Mouse (Mus musculus) bone marrow macrophage, adult 2 months (primary cell): ENCODE measurements around the gene Trim17. TPM values are rescaled to one million over a fixed set of nuclear protein-coding genes. Genes with fewer than 3 reads are reported as not detected.

ENCODE experiments used
- H3K27ac ChIP-seq: 2 replicates; pipeline ENCODE4 v1.5.1; 2012; ENCODE audit warnings: low read depth, low read length; ENCODE audit not compliant: insufficient read depth
- H3K4me1 ChIP-seq: 2 replicates; pipeline ENCODE4 v1.6.1; 2012; ENCODE audit warnings: low read length; ENCODE audit not compliant: control insufficient read depth, insufficient read depth
- H3K4me3 ChIP-seq: 2 replicates; pipeline ENCODE4 v1.5.1; 2012; ENCODE audit warnings: mild to moderate bottlenecking, low read length, moderate library complexity; ENCODE audit not compliant: insufficient read depth
- CTCF ChIP-seq: IDR thresholded peaks from 2 replicates; pipeline ENCODE4 v1.5.1; 2012; ENCODE audit warnings: low read depth, mild to moderate bottlenecking, low read length, moderate library complexity
- POLR2A ChIP-seq: IDR thresholded peaks from 2 replicates; pipeline ENCODE4 v1.6.1; 2012; ENCODE audit warnings: mild to moderate bottlenecking, low read depth, low read length, borderline replicate concordance
- polyA plus RNA-seq: library from polyadenylated mRNA; stranded (reverse); fragments of >200 nt; gene quantifications from 2 replicates; pipeline ENCODE4 v1.2.4, GENCODE M21; 2012; ENCODE audit not compliant: missing spikeins, insufficient read depth, insufficient read length

Gene Trim17
- polyA plus RNA-seq, 1 experiment, result 0.28 TPM

DNA sequence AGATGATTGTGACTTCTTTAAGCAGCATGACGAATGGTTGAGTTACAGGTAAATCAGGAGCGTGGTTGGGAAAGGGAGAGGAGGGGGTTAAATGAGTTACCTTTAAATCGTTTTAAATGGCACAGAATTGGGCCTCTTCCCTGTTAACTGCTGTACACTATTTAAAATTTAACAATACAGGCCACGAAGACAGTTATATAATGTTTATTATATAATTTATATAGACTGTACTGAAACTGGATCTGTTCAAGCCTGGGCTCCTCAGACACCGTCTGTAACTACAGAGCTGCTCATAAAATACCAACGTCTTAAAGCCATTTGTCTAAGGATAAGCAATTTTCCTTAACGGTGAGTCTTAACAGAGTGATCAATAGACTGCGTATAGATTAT is 1.4 kb downstream of the Trim17 start:
- H3K4me3 ChIP-seq, result peak overlapping the region; percentile 85
- H3K27ac ChIP-seq, result peak overlapping the region; percentile 90
- H3K4me1 ChIP-seq, result peaks cover 31% of the 10 kb centered on the region
- TF ChIP-seq POLR2A, result no peak
- no peak for TF ChIP-seq CTCF

DNA sequence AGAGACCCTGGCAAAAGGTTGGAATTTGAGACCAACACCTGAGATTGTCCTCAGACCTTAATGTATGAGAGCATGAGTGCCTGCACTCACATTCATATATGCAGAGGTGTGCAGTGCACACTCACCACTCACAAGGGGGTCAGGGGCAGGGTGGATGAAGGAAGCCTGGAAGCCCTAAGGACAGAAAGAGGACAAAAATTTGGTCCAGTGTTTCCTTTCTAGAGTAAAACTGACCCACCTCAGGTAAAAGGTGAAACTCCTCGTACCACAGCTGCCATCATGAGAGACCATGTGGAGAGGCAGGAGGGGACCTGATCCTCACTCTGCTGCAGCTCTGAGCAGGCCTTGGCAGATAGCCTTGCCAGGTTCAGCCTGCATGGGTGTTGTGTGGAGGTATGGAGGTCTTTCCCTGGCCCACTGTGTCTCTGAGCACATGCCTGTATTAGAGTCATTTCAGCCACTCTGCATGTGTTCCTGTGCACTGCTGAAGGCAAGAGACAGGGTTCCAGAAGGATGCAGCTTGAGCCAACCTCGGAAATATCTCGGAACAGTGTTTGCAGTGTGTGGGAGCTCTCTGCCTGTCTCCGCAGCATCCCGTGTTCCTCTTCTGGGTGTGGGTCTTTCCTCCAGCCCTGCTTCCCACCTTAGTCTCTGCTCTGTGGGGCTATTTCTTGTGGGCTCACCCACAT is 2.9 kb downstream of the Trim17 start:
- peaks cover 31% of the 10 kb centered on the region for H3K4me1 ChIP-seq
- no peak overlapping the region; the same call in 1 of the 2 replicates for H3K27ac ChIP-seq
- TF ChIP-seq CTCF (no peak), POLR2A (no peak)
- peak overlapping the region; percentile 5; the same call in 1 of the 2 replicates for H3K4me3 ChIP-seq

DNA sequence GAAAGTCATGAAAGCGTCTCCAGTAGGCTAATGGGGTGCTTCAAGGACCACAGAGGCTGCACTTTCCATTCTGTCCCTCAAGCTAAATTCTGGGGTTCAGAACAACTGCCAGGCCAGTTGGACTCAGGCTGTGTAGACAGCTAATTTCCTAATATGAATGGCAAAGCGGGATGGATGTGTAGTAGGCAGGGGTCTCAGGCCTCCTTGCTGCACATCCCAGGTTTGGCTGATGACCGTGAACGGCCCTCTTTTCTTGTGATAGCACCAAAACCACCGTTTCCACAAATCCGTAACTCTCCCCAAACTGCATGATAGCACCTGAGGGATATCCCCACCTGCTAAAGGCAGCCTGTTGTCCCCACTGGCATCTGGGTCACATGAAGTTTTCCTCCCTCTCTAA is 4.1 kb downstream of the Trim17 start:
- H3K4me3 ChIP-seq, result peak overlapping the region; percentile 49
- TF ChIP-seq POLR2A (no peak), CTCF (no peak)
- H3K4me1 ChIP-seq, result peaks cover 25% of the 10 kb centered on the region
- H3K27ac ChIP-seq, result peak overlapping the region; percentile 72

DNA sequence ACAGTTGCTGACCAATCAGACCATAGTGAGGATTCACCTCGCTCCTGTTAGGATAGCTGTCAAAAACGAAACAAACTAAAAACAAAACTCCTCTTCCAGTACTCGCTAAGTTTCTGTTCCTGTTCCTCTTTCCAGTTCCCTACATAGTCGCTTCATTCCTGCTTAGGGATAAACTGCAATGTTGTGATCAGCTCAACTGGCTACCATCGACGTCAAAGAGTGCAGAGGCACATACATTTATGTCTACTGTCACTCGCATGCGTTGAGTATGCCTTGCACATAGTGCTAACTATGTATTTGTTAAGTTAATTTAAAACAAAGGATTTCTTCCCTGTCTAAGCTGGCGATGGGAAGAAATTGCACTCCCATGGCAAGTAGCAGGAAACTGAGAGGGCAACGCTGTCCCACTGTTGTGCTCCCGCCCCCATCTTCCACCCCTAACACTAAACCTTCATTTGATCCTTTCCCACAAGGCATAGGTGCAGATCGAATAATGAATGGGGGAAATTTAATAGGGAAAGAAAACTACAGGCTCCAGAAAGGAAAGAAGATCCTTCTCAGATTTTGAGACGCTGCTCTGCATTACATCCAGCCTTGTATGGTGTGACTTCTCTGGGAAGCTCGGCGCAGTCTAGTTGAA is 4.8 kb downstream of the Trim17 start:
- Histone ChIP-seq H3K4me1 (peaks cover 24% of the 10 kb centered on the region), H3K4me3 (peak overlapping the region; percentile 68), H3K27ac (peak overlapping the region; percentile 84)
- no peak for TF ChIP-seq CTCF
- no peak for TF ChIP-seq POLR2A

GRCm38 (mm10) chr11:58959921-58960465 is 5.5 kb downstream of the Trim17 start:
- H3K27ac ChIP-seq, result peak overlapping the region; percentile 84
- TF ChIP-seq CTCF (peak; percentile 32; the same call in 1 of the 2 replicates), POLR2A (no peak)
- H3K4me1 ChIP-seq, result peaks cover 29% of the 10 kb centered on the region
- H3K4me3 ChIP-seq, result peak overlapping the region; percentile 68

GRCm38 (mm10) chr11:58961364-58962177 is 7.1 kb downstream of the Trim17 start:
- H3K27ac ChIP-seq, result no peak overlapping the region
- TF ChIP-seq CTCF, result no peak
- TF ChIP-seq POLR2A, result no peak
- no peak overlapping the region for H3K4me3 ChIP-seq
- H3K4me1 ChIP-seq, result peaks cover 36% of the 10 kb centered on the region

- no peak overlapping the region for H3K4me3 ChIP-seq
- no peak overlapping the region for H3K27ac ChIP-seq
- TF ChIP-seq CTCF (no peak), POLR2A (no peak)
- H3K4me1 ChIP-seq, result peaks cover 18% of the 10 kb centered on the region
These were observed 9.1 kb downstream of the Trim17 start for GRCm38 (mm10) chr11:58963543-58963942.

DNA sequence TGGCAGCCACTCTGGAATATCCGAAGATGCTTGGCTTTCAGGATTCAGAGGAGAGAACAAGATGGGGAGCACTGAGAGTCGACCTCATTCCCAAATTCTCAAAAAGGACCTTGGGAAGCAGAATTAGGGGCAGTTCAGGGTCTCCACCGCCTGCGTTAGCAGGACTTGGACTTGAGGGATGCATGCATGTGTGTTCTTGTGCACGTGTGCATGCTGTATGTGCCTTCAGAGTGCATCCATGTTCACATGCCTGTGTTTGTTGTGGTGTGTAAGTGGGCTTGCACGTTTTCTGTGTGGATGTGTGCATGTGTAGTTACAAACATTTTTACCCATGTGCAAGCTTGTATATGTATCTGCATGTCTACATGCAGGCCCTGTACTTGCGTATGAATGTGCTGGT is 9.7 kb downstream of the Trim17 start:
- TF ChIP-seq CTCF, result no peak
- Histone ChIP-seq H3K4me3 (no peak overlapping the region), H3K27ac (no peak overlapping the region), H3K4me1 (peaks cover 16% of the 10 kb centered on the region)

GRCm38 (mm10) chr11:58965001-58965760 is 10.7 kb downstream of the Trim17 start:
- TF ChIP-seq POLR2A (no peak), CTCF (no peak)
- Histone ChIP-seq H3K4me1 (peaks cover 14% of the 10 kb centered on the region), H3K4me3 (no peak overlapping the region), H3K27ac (peak overlapping the region; percentile 38; the same call in 1 of the 2 replicates)
